ENCODE assay signal across 20 mouse cellular contexts in the genomic region with DNA sequence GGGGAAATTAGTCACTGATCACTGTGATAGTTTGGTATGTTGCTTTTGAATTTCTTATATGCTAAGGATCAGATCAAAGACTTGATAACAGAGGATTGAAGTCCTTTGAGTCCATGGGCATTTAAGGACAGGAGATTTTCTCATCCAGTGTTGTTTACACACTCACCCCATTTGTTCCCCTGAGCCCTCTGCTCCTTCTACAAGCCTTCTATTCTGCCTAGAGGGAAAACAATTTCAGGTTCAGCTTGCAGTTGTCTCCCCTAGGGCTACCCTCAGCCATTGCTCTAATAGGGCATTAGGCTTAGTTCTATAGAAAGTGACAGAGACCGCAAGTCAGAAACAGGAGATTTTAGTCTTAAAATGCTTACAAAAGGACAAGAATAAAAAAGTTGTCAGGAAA.
"Had no signal": no experiment of that assay in that cellular context is flagged by ENCODE, and none has a peak within 500 bp of the region (broad histone marks: within the 10 kb centered on the region; RNA-seq: fewer than 3 reads in every experiment).

No protein-coding gene starts in this region.

- H3K4me2 ChIP-seq: lung, embryonic 14.5 days; midbrain, embryonic 12.5 days; neural tube, embryonic 13.5 days; neural tube, embryonic 15.5 days; stomach, embryonic 15.5 days had no signal

- H3K4me1 ChIP-seq: midbrain, embryonic 12.5 days; neural tube, embryonic 13.5 days; neural tube, embryonic 15.5 days; stomach, embryonic 15.5 days had no signal

- H3K9ac ChIP-seq: lung, embryonic 14.5 days; midbrain, embryonic 12.5 days; neural tube, embryonic 13.5 days; neural tube, embryonic 15.5 days; stomach, embryonic 15.5 days had no signal

- H3K27ac ChIP-seq: midbrain, embryonic 10.5 days; midbrain, embryonic 12.5 days; neural tube, embryonic 13.5 days; neural tube, embryonic 15.5 days; stomach, embryonic 15.5 days; stomach, postnatal 0 days had no signal

- ATAC-seq: midbrain, embryonic 16.5 days had no signal

- H3K27me3 ChIP-seq: midbrain, embryonic 12.5 days; neural tube, embryonic 13.5 days; neural tube, embryonic 15.5 days; stomach, embryonic 15.5 days had no signal

- DNase-seq: lung, adult 18-20 months; lung, embryonic 14.5 days; lung, postnatal 10 days; lung, postnatal 4 days; midbrain, embryonic 14.5 days; retina, postnatal 1 day; right cerebral cortex, adult 18-20 months; right cerebral cortex, postnatal 25 days; right cerebral cortex, postnatal 4 days; thymus, adult 2 months; thymus, postnatal 25 days; thymus, postnatal 4 days had no signal

- H3K9me3 ChIP-seq: midbrain, embryonic 10.5 days; midbrain, embryonic 12.5 days; neural tube, embryonic 13.5 days; neural tube, embryonic 15.5 days; stomach, embryonic 15.5 days had no signal

- H3K4me3 ChIP-seq: midbrain, embryonic 10.5 days; midbrain, embryonic 12.5 days; myocyte; neural tube, embryonic 13.5 days; neural tube, embryonic 15.5 days; stomach, embryonic 15.5 days had no signal

- H3K36me3 ChIP-seq: midbrain, embryonic 10.5 days; midbrain, embryonic 12.5 days; neural tube, embryonic 13.5 days; neural tube, embryonic 15.5 days; stomach, embryonic 15.5 days had no signal
